Mouse (Mus musculus): ENCODE measurements at regions not wholly inside any gene's neighbourhood (a gene's known extent, or its start where the extent isn't known, plus 50 kb on each side); places are given as distances from the start of the nearest gene placed in this dataset.
A peak's percentile ranks its signal among the peaks of the same experiment; 100 is the strongest.

- peak in 1 of 2 experiments; percentile 46 for DNase-seq (ENCODE audit: extremely low spot score in 1 of 2, low spot score in 1 of 2)
Observed at GRCm38 (mm10) chr12:26809670-26810069, 340.7 kb downstream of the Cmpk2 start.

- no peak for DNase-seq (ENCODE audit: extremely low spot score in 1 of 2, low spot score in 1 of 2)
Observed at GRCm38 (mm10) chr12:26802542-26802941, 333.5 kb downstream of the Cmpk2 start.

- DNase-seq (ENCODE audit: extremely low spot score in 1 of 2, low spot score in 1 of 2), result no peak
Observed at GRCm38 (mm10) chr12:26799310-26799709, 330.3 kb downstream of the Cmpk2 start.

GRCm38 (mm10) chr12:26796367-26796766 lies 327.4 kb downstream of the Cmpk2 start:
- no peak for DNase-seq (ENCODE audit: extremely low spot score in 1 of 2, low spot score in 1 of 2)

GRCm38 (mm10) chr12:26789336-26789846 lies 320.4 kb downstream of the Cmpk2 start:
- no peak for DNase-seq (ENCODE audit: extremely low spot score in 1 of 2, low spot score in 1 of 2)

GRCm38 (mm10) chr12:26785550-26785949 lies 316.5 kb downstream of the Cmpk2 start:
- DNase-seq (ENCODE audit: extremely low spot score in 1 of 2, low spot score in 1 of 2), result no peak

- no peak for DNase-seq (ENCODE audit: extremely low spot score in 1 of 2, low spot score in 1 of 2)
Observed at GRCm38 (mm10) chr12:26784426-26784825, 315.4 kb downstream of the Cmpk2 start.

GRCm38 (mm10) chr12:26783800-26784199 lies 314.8 kb downstream of the Cmpk2 start:
- no peak for DNase-seq (ENCODE audit: extremely low spot score in 1 of 2, low spot score in 1 of 2)

GRCm38 (mm10) chr12:26781537-26781936 lies 312.5 kb downstream of the Cmpk2 start:
- peak; percentile 42 to 81 for DNase-seq (ENCODE audit: extremely low spot score in 1 of 2, low spot score in 1 of 2)

GRCm38 (mm10) chr12:26778796-26779195 lies 309.8 kb downstream of the Cmpk2 start:
- DNase-seq (ENCODE audit: extremely low spot score in 1 of 2, low spot score in 1 of 2), result no peak

GRCm38 (mm10) chr12:26776986-26777385 lies 308.0 kb downstream of the Cmpk2 start:
- DNase-seq (ENCODE audit: extremely low spot score in 1 of 2, low spot score in 1 of 2), result no peak

- DNase-seq (ENCODE audit: extremely low spot score in 1 of 2, low spot score in 1 of 2), result peak in 1 of 2 experiments; percentile 8
Observed at GRCm38 (mm10) chr12:26774016-26774415, 305.0 kb downstream of the Cmpk2 start.

GRCm38 (mm10) chr12:26770753-26771583 lies 302.0 kb downstream of the Cmpk2 start:
- DNase-seq (ENCODE audit: extremely low spot score in 1 of 2, low spot score in 1 of 2), result no peak

GRCm38 (mm10) chr12:26767551-26767950 lies 298.5 kb downstream of the Cmpk2 start:
- no peak for DNase-seq (ENCODE audit: extremely low spot score in 1 of 2, low spot score in 1 of 2)

GRCm38 (mm10) chr12:26758657-26759325 lies 289.8 kb downstream of the Cmpk2 start:
- DNase-seq (ENCODE audit: extremely low spot score in 1 of 2, low spot score in 1 of 2), result no peak

GRCm38 (mm10) chr12:26756284-26756683 lies 287.3 kb downstream of the Cmpk2 start:
- DNase-seq (ENCODE audit: extremely low spot score in 1 of 2, low spot score in 1 of 2), result no peak

GRCm38 (mm10) chr12:26754611-26755010 lies 285.6 kb downstream of the Cmpk2 start:
- DNase-seq (ENCODE audit: extremely low spot score in 1 of 2, low spot score in 1 of 2), result no peak

GRCm38 (mm10) chr12:26734558-26734897 lies 265.5 kb downstream of the Cmpk2 start:
- no peak for DNase-seq (ENCODE audit: extremely low spot score in 1 of 2, low spot score in 1 of 2)

- peak in 1 of 2 experiments; percentile 1 for DNase-seq (ENCODE audit: extremely low spot score in 1 of 2, low spot score in 1 of 2)
Observed at GRCm38 (mm10) chr12:26733822-26734557, 265.0 kb downstream of the Cmpk2 start.

- DNase-seq (ENCODE audit: extremely low spot score in 1 of 2, low spot score in 1 of 2), result no peak
Observed at GRCm38 (mm10) chr12:26723399-26723798, 254.4 kb downstream of the Cmpk2 start.

GRCm38 (mm10) chr12:26698838-26699237 lies 229.8 kb downstream of the Cmpk2 start:
- peak in 1 of 2 experiments; percentile 6 for DNase-seq (ENCODE audit: extremely low spot score in 1 of 2, low spot score in 1 of 2)
